Mouse (Mus musculus) G1E (cell line): Measurements from ENCODE around the gene Aars2. TPM values are rescaled to one million over a fixed set of nuclear protein-coding genes. Genes with fewer than 3 reads are reported as not detected.

Experiments used
- ATAC-seq: 2 replicates; pipeline ENCODE4 v1.8.0; 2016; ENCODE audit warnings: mild to moderate bottlenecking; ENCODE audit not compliant: insufficient number of reproducible peaks, poor library complexity, low FRiP score, severe bottlenecking; ENCODE audit errors: extremely low read depth
- DNase-seq: peaks from one replicate; pipeline ENCODE4 v3.0.0; 2012; ENCODE audit warnings: low spot score
- H3K27me3 ChIP-seq: 2 replicates; pipeline ENCODE4 v1.6.1; 2012; ENCODE audit warnings: mild to moderate bottlenecking, low read length, inconsistent platforms; ENCODE audit not compliant: insufficient read depth
- H3K36me3 ChIP-seq: replicated peaks from 2 replicates; pipeline ENCODE3; 2012; ENCODE audit warnings: mild to moderate bottlenecking, inconsistent platforms
- H3K4me1 ChIP-seq: 2 replicates; pipeline ENCODE4 v1.6.1; 2012; ENCODE audit warnings: low read depth, low read length, inconsistent platforms, mixed read lengths; ENCODE audit not compliant: insufficient read depth
- H3K4me3 ChIP-seq: 2 replicates; pipeline ENCODE4 v1.5.1; 2012; ENCODE audit warnings: low read depth, mild to moderate bottlenecking, inconsistent platforms, low read length, moderate library complexity, mixed read lengths
- H3K9me3 ChIP-seq: replicated peaks from 2 replicates; pipeline ENCODE4 v1.6.1; 2012; ENCODE audit warnings: inconsistent platforms
- CTCF ChIP-seq: IDR thresholded peaks from 2 replicates; pipeline ENCODE4 v1.5.1; 2012; ENCODE audit warnings: low read depth, low read length, inconsistent platforms, mixed read lengths
- GATA1 ChIP-seq: IDR thresholded peaks from 2 replicates; pipeline ENCODE4 v1.6.1; 2012; ENCODE audit warnings: borderline replicate concordance, low read length, inconsistent platforms, mixed read lengths
- GATA2 ChIP-seq: IDR thresholded peaks from 2 replicates; pipeline ENCODE4 v1.6.1; 2012; ENCODE audit warnings: low read depth, low read length, inconsistent platforms, borderline replicate concordance
- POLR2AphosphoS5 ChIP-seq: IDR thresholded peaks from 2 replicates; pipeline ENCODE4 v1.6.1; 2012; ENCODE audit warnings: low read depth, low read length, inconsistent platforms; ENCODE audit not compliant: insufficient replicate concordance
- TAL1 ChIP-seq: conservative IDR thresholded peaks from 2 replicates; pipeline ENCODE4 v1.6.1; 2012; ENCODE audit warnings: low read depth, low read length, inconsistent platforms, mixed read lengths
- polyA plus RNA-seq: library from polyadenylated mRNA; stranded (reverse); fragments of >175 nt; gene quantifications from 2 replicates; pipeline ENCODE4 v1.2.3, GENCODE M21; 2012
- total RNA-seq, 2 experiments: library from RNA; stranded (forward) in 1 of 2; stranded (reverse) in 1 of 2; fragments of 200-1000 nt in 1 of 2; fragments of >200 nt in 1 of 2; fragmentation: Nextera tagmentation in 1 of 2; gene quantifications; 2 replicates each; pipeline ENCODE4 v1.2.3; 2014 to 2017

The Aars2 gene
- total and polyA plus RNA-seq, 3 experiments = 6.8 to 34.7 (median 8.7) TPM

- TF ChIP-seq POLR2AphosphoS5 = no peak
- TF ChIP-seq CTCF = peak; percentile 88
- no peaks in the 10 kb centered on the region for H3K9me3 ChIP-seq
- peaks cover 37% of the 10 kb centered on the region for H3K27me3 ChIP-seq
Measured at GRCm38 (mm10) chr17:45551816-45552451, 45.3 kb downstream of the Aars2 start.

GRCm38 (mm10) chr17:45553065-45553464 is 46.4 kb downstream of the Aars2 start:
- Histone ChIP-seq H3K9me3 (no peaks in the 10 kb centered on the region), H3K27me3 (peaks cover 30% of the 10 kb centered on the region), H3K4me3 (no peak overlapping the region), H3K36me3 (peaks cover 8% of the 10 kb centered on the region), H3K4me1 (peaks cover 46% of the 10 kb centered on the region)
- TF ChIP-seq GATA1 = no peak
- no peak for TF ChIP-seq GATA2
- no peak for TF ChIP-seq POLR2AphosphoS5
- TF ChIP-seq CTCF = no peak
- no peak for TF ChIP-seq TAL1
- ATAC-seq (no peak), DNase-seq (no peak)

More at GRCm38 (mm10) chr17:45551816-45552451, 45.3 kb downstream of the Aars2 start:
- H3K4me3 ChIP-seq = no peak overlapping the region
- H3K4me1 ChIP-seq = peaks cover 34% of the 10 kb centered on the region
- peak; percentile 61 for ATAC-seq
- DNase-seq = peak; percentile 68
- no peaks in the 10 kb centered on the region for H3K36me3 ChIP-seq

- ATAC-seq = no peak
- DNase-seq = no peak
- H3K4me1 ChIP-seq = peaks cover 52% of the 10 kb centered on the region
Measured at GRCm38 (mm10) chr17:45554420-45554819, 47.8 kb downstream of the Aars2 start.

GRCm38 (mm10) chr17:45555452-45556106 is 48.9 kb downstream of the Aars2 start, which contains the start of gene Nfkbie:
TSS of gene Nfkbie (plus strand) at chr17:45555703.
- Histone ChIP-seq H3K4me1 (peaks cover 52% of the 10 kb centered on the region), H3K27me3 (peaks cover 16% of the 10 kb centered on the region), H3K36me3 (peaks cover 32% of the 10 kb centered on the region), H3K9me3 (no peaks in the 10 kb centered on the region), H3K4me3 (peak within 1 kb of the TSS; percentile 83)
- TF ChIP-seq TAL1 = no peak
- TF ChIP-seq GATA1 = no peak
- TF ChIP-seq GATA2 = no peak
- TF ChIP-seq CTCF = no peak
- no peak for TF ChIP-seq POLR2AphosphoS5
- ATAC-seq (peak; percentile 66), DNase-seq (peak; percentile 91)

More at GRCm38 (mm10) chr17:45554420-45554819, 47.8 kb downstream of the Aars2 start:
- Histone ChIP-seq H3K9me3 (no peaks in the 10 kb centered on the region), H3K36me3 (peaks cover 22% of the 10 kb centered on the region), H3K4me3 (no peak overlapping the region), H3K27me3 (peaks cover 25% of the 10 kb centered on the region)
- no peak for TF ChIP-seq GATA1
- no peak for TF ChIP-seq CTCF
- no peak for TF ChIP-seq TAL1
- TF ChIP-seq GATA2 = no peak
- TF ChIP-seq POLR2AphosphoS5 = no peak

- Histone ChIP-seq H3K36me3 (peaks cover 36% of the 10 kb centered on the region), H3K4me1 (peaks cover 52% of the 10 kb centered on the region), H3K27me3 (peaks cover 12% of the 10 kb centered on the region), H3K9me3 (no peaks in the 10 kb centered on the region), H3K4me3 (peak overlapping the region; percentile 83)
- DNase-seq = peak; percentile 35
- no peak for ATAC-seq
- no peak for TF ChIP-seq CTCF
- no peak for TF ChIP-seq GATA1
- TF ChIP-seq POLR2AphosphoS5 = no peak
- no peak for TF ChIP-seq GATA2
- no peak for TF ChIP-seq TAL1
Measured at GRCm38 (mm10) chr17:45556107-45556489, 49.5 kb downstream of the Aars2 start.

- Histone ChIP-seq H3K4me3 (peak overlapping the region; percentile 83), H3K4me1 (peaks cover 52% of the 10 kb centered on the region), H3K36me3 (peaks cover 38% of the 10 kb centered on the region), H3K9me3 (no peaks in the 10 kb centered on the region), H3K27me3 (peaks cover 7% of the 10 kb centered on the region)
- TF ChIP-seq GATA1 (no peak), GATA2 (no peak), POLR2AphosphoS5 (no peak), TAL1 (no peak), CTCF (no peak)
- no peak; the same call in 1 of the 2 replicates for ATAC-seq
- DNase-seq = peak; percentile 72
Measured at GRCm38 (mm10) chr17:45556514-45557245, 50.0 kb downstream of the Aars2 start.
